Mouse (Mus musculus): ENCODE measurements at regions not wholly inside any gene's neighbourhood (a gene's known extent, or its start where the extent isn't known, plus 50 kb on each side); places are given as distances from the start of the nearest gene placed in this dataset.
A peak's percentile ranks its signal among the peaks of the same experiment; 100 is the strongest.

DNA sequence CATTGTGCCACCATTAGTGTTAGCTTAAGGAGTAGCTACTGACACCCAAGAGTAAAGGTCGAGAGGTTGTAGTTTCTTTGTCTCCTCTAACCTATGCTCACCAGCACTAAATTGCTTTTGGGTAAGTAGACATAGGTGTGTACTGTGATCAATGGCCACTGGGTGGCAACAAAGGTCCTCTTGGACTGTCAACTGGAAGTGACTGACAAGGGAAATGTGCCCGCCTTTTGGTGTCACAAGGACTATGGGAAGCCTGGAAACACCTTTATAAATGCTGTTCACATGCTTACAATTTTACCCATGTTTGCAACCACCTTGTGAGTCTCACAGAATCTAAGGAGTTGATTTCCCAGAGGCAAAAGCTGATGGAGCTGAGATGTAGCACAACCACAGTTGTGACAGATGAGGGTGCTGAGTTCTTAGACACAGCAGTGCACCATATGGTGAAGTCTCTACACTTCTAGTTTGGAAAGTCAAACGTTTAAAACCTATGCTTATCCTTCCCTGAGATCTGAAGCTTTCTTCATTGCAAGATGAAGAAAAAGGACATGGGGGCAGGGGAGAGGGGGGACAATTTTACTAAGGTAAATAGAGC lies 303.2 kb upstream of the Camk1g start:
- no peak overlapping the region for H3K4me2 ChIP-seq
- no peak overlapping the region for H3K27ac ChIP-seq (ENCODE audit: low read depth)
- no peaks in the 10 kb centered on the region for H3K36me3 ChIP-seq (ENCODE audit: insufficient read depth)
- DNase-seq (peak; percentile 63), ATAC-seq (ENCODE audit: insufficient read depth) (no peak)
- H3K9ac ChIP-seq = no peak overlapping the region
- H3K4me3 ChIP-seq (ENCODE audit: low read depth, low read length) = no peak overlapping the region
- 28% methylated on average over 3 of the region's 3 CpGs for WGBS
- H3K9me3 ChIP-seq (ENCODE audit: low read depth, low read length) = no peaks in the 10 kb centered on the region
- H3K4me1 ChIP-seq (ENCODE audit: insufficient read depth) = no peaks in the 10 kb centered on the region
- peak; percentile 60 for TF ChIP-seq CTCF (IDR thresholded peaks at IDR 0.05; ENCODE audit: low read depth)
- no peaks in the 10 kb centered on the region for H3K27me3 ChIP-seq (ENCODE audit: insufficient read depth, low read length)

DNA sequence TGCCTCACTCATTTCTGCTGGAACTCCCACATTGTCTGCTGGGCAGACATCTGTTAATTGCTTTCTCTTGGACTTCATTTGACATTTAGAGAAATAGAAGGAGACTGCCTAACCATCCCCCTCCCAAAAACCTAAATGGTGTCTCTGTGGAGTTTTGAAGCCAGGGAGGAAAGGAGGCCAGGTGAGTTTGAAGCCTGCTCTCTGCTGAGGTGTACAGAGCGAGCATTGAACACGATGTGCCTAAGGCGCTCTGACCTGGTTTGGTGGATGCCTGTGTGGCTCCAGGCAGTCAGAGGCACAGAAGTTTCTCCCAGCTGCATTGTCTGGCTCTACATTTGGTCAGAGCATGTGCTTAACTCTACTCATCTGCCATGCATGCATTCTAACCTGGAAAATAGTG lies 302.6 kb upstream of the Camk1g start:
- no peak for ATAC-seq (ENCODE audit: insufficient read depth)
- no peak overlapping the region for H3K4me2 ChIP-seq
- no peaks in the 10 kb centered on the region for H3K4me1 ChIP-seq (ENCODE audit: insufficient read depth)
- no peaks in the 10 kb centered on the region for H3K36me3 ChIP-seq (ENCODE audit: insufficient read depth)
- no peaks in the 10 kb centered on the region for H3K9me3 ChIP-seq (ENCODE audit: low read depth, low read length)
- no peak overlapping the region for H3K9ac ChIP-seq
- no peak for TF ChIP-seq CTCF (IDR thresholded peaks at IDR 0.05; ENCODE audit: low read depth)
- no peak for DNase-seq
- 71% methylated on average over 3 of the region's 3 CpGs for WGBS
- no peaks in the 10 kb centered on the region for H3K27me3 ChIP-seq (ENCODE audit: insufficient read depth, low read length)
- no peak overlapping the region for H3K4me3 ChIP-seq (ENCODE audit: low read depth, low read length)
- H3K27ac ChIP-seq (ENCODE audit: low read depth) = no peak overlapping the region

DNA sequence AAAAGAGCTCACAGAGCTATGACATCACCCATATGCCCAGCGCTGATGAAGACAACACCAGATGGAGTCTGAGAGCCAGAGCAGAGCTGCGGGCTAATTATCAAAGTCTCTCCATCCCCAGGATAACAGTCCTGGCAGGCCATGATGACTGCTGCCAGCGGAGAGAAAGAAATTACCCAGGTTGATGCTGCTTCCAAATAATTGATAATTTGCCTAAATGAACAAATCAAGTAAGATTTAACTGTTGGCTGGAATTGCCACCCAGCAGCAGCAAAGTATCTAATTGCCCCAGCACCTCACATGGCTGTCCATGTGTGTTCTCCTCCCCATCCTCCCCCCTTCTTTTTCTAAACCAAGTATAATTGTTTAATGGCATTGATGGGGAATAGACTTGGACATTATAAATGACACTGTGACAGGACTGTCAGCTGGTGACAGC lies 301.7 kb upstream of the Camk1g start:
- Histone ChIP-seq H3K27ac (ENCODE audit: low read depth) (no peak overlapping the region), H3K4me2 (no peak overlapping the region), H3K36me3 (ENCODE audit: insufficient read depth) (no peaks in the 10 kb centered on the region), H3K9ac (no peak overlapping the region), H3K4me3 (ENCODE audit: low read depth, low read length) (no peak overlapping the region), H3K9me3 (ENCODE audit: low read depth, low read length) (no peaks in the 10 kb centered on the region), H3K27me3 (ENCODE audit: insufficient read depth, low read length) (no peaks in the 10 kb centered on the region), H3K4me1 (ENCODE audit: insufficient read depth) (no peaks in the 10 kb centered on the region)
- no peak for TF ChIP-seq CTCF (IDR thresholded peaks at IDR 0.05; ENCODE audit: low read depth)
- DNase-seq (no peak), ATAC-seq (ENCODE audit: insufficient read depth) (no peak)
- 85% methylated on average over 3 of the region's 3 CpGs for WGBS

DNA sequence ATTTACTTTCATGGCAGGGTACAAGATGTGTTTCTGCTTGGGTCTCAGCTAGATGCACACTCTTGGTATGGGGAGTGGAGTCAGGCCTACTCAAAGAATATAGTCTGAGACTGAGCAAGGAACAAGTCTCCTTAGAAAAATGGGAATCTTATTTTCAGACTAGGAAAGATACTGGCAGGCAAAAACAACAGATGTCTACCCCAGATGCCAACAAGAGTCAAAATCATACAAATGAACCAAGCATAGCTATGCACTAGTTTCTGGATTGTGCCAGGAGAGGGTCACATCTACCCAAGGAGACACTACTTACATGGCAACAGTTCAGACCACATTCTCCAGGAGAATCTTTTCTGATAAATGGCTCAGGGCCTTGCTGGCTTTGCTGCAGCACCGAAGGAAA lies 300.9 kb upstream of the Camk1g start:
- TF ChIP-seq CTCF (IDR thresholded peaks at IDR 0.05; ENCODE audit: low read depth) = no peak
- H3K27me3 ChIP-seq (ENCODE audit: insufficient read depth, low read length) = no peaks in the 10 kb centered on the region

DNA sequence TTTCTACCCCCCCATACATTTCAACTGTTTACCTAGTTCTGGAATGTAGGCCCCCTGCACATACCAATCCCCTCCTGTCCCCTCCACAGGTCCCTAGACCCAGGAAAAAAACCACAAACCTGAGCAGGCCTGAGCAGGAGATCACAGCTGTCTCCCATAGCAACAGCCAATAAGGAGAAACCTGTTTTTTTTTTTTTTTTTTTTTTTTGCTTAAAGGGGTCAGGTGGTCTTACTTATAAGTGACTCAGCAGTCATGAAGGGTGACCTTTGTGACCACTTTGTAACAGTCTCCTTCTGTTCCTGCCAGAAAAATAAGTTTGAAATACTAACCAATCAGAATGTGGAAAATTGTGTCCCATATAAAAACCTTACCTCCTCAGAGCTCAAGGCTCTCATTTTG lies 299.9 kb upstream of the Camk1g start:
- H3K27me3 ChIP-seq (ENCODE audit: insufficient read depth, low read length) = no peaks in the 10 kb centered on the region
- H3K9me3 ChIP-seq (ENCODE audit: low read depth, low read length) = no peaks in the 10 kb centered on the region
- H3K4me2 ChIP-seq = no peak overlapping the region
- no peak overlapping the region for H3K4me3 ChIP-seq (ENCODE audit: low read depth, low read length)
- no peak overlapping the region for H3K9ac ChIP-seq
- H3K36me3 ChIP-seq (ENCODE audit: insufficient read depth) = no peaks in the 10 kb centered on the region
- TF ChIP-seq CTCF (IDR thresholded peaks at IDR 0.05; ENCODE audit: low read depth) = no peak
- ATAC-seq (ENCODE audit: insufficient read depth) (no peak), DNase-seq (no peak)
- H3K27ac ChIP-seq (ENCODE audit: low read depth) = no peak overlapping the region
- H3K4me1 ChIP-seq (ENCODE audit: insufficient read depth) = no peaks in the 10 kb centered on the region

More for the DNA sequence above, 300.9 kb upstream of the Camk1g start:
- Histone ChIP-seq H3K9me3 (ENCODE audit: low read depth, low read length) (no peaks in the 10 kb centered on the region), H3K9ac (no peak overlapping the region), H3K4me1 (ENCODE audit: insufficient read depth) (no peaks in the 10 kb centered on the region), H3K4me2 (no peak overlapping the region), H3K36me3 (ENCODE audit: insufficient read depth) (no peaks in the 10 kb centered on the region), H3K27ac (ENCODE audit: low read depth) (no peak overlapping the region), H3K4me3 (ENCODE audit: low read depth, low read length) (no peak overlapping the region)
- no peak for ATAC-seq (ENCODE audit: insufficient read depth)
- DNase-seq = no peak
- 90% methylated on average over 1 of the region's 1 CpGs for WGBS

DNA sequence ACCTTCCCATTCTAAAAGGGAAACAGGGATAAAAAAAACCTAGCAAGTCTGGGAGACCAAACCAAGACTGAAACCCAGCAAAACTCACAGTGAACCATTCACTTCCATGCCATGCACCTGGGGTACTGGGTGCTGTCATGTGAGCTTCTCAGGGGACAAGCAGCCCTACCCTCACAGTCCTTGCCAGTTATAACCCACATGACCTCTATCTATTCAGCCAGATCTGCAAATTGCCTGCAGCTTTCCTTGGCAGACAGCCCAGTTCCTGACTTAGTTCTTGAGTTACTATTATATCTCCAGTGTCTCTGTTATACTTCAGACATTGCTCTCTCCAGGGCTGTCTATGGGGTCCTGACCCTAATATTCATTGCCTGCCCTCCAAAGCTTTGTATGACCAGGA lies 298.7 kb upstream of the Camk1g start:
- peak; percentile 56 for DNase-seq
- Histone ChIP-seq H3K27me3 (ENCODE audit: insufficient read depth, low read length) (no peaks in the 10 kb centered on the region), H3K4me1 (ENCODE audit: insufficient read depth) (no peaks in the 10 kb centered on the region), H3K4me2 (no peak overlapping the region), H3K4me3 (ENCODE audit: low read depth, low read length) (no peak overlapping the region), H3K36me3 (ENCODE audit: insufficient read depth) (no peaks in the 10 kb centered on the region), H3K9me3 (ENCODE audit: low read depth, low read length) (no peaks in the 10 kb centered on the region), H3K9ac (no peak overlapping the region), H3K27ac (ENCODE audit: low read depth) (no peak overlapping the region)
- TF ChIP-seq CTCF (IDR thresholded peaks at IDR 0.05; ENCODE audit: low read depth) = no peak
- ATAC-seq (ENCODE audit: insufficient read depth) = no peak

DNA sequence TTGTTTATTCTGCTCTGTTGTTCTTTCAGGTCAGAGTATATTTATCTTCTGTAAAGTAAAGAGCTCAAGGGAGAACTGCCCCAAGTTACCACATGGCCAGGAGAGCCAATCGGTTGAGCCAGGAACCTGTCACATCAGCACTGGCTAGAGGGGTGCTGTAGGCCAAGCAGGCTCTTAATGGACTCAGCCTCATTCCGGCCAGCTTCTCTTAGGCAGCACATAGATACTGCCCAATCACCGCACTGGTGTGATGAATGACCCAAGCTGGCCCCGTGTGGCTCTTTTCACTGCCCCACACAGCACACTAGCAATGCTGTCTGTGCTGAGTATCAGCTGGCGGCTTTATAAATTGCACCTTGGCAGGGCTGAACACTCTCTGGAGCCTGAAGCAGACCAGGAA lies 295.8 kb upstream of the Camk1g start:
- Histone ChIP-seq H3K4me2 (no peak overlapping the region), H3K4me1 (ENCODE audit: insufficient read depth) (no peaks in the 10 kb centered on the region), H3K9ac (no peak overlapping the region), H3K4me3 (ENCODE audit: low read depth, low read length) (no peak overlapping the region), H3K27ac (ENCODE audit: low read depth) (no peak overlapping the region), H3K27me3 (ENCODE audit: insufficient read depth, low read length) (no peaks in the 10 kb centered on the region), H3K9me3 (ENCODE audit: low read depth, low read length) (no peaks in the 10 kb centered on the region), H3K36me3 (ENCODE audit: insufficient read depth) (no peaks in the 10 kb centered on the region)
- 30% methylated on average over 5 of the region's 5 CpGs for WGBS
- ATAC-seq (ENCODE audit: insufficient read depth) (peak; percentile 28; the same call in 1 of the 2 replicates), DNase-seq (no peak)
- TF ChIP-seq CTCF (IDR thresholded peaks at IDR 0.05; ENCODE audit: low read depth) = no peak

DNA sequence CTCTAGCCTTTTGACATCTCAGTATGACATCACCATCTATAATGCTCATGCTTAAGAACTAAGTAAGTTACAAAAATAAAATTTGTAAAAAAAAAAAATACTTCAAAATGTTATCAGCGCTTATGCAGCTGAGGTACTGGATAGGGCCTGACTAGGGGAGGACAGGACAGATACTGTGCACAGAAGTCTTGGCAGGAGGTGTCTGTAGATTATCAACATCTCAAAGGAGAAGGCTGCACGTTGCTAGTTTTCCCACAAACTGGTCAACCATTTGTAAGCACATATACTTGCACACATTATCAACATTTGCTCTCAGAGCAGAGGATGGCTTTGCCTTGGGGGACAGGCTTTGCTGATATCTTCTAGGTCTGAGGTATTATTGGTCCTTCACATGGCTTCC lies 294.5 kb upstream of the Camk1g start:
- no peak for DNase-seq
- H3K27me3 ChIP-seq (ENCODE audit: insufficient read depth, low read length) = no peaks in the 10 kb centered on the region

More for the DNA sequence above, 294.5 kb upstream of the Camk1g start:
- Histone ChIP-seq H3K4me2 (no peak overlapping the region), H3K4me3 (ENCODE audit: low read depth, low read length) (no peak overlapping the region), H3K4me1 (ENCODE audit: insufficient read depth) (no peaks in the 10 kb centered on the region), H3K9ac (no peak overlapping the region), H3K27ac (ENCODE audit: low read depth) (no peak overlapping the region), H3K36me3 (ENCODE audit: insufficient read depth) (no peaks in the 10 kb centered on the region), H3K9me3 (ENCODE audit: low read depth, low read length) (no peaks in the 10 kb centered on the region)
- ATAC-seq (ENCODE audit: insufficient read depth) = no peak
- TF ChIP-seq CTCF (IDR thresholded peaks at IDR 0.05; ENCODE audit: low read depth) = no peak
- WGBS = 70% methylated on average over 2 of the region's 2 CpGs

Measured in lung, embryonic 14.5 days (tissue).